ENCODE assay signal across 8 mouse cellular contexts in the genomic region with DNA sequence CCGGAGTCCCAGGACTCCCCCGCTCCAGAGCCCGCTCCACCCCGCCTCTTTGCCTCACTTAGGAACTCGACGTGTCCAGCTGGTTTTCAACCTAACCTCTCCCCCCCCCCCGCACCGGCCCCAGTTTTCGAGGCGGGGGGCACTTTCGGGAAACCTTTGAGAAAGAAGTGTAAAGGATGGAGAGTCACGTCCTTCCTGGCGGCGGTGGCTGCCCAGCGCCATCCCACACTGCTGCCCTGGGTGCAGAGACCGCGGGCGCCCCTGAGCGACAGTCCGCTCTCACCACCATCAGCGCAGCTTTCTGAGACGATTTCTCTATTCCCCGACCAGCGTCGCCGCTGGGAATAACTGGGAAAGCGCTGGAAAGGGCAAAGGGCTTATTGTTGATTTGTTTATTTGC. TPM values are rescaled to one million over a fixed set of nuclear protein-coding genes. Genes with fewer than 3 reads are reported as not detected.
DNase-seq lines count a peak whose midpoint lies in the region; ATAC-seq and TF ChIP-seq lines count a peak whose summit lies in the region.

No protein-coding gene starts in this region.

- peak overlapping the region; percentile 85 for H3K4me2 ChIP-seq in intestine, postnatal 0 days (replicated peaks; ENCODE audit: low read depth)
- peak overlapping the region; percentile 80 for H3K4me2 ChIP-seq in liver, postnatal 0 days (ENCODE audit: low read depth, low read length)

- TF ChIP-seq EP300 in liver, postnatal 0 days (IDR thresholded peaks at IDR 0.05; ENCODE audit: low read depth) = no peak

- ATAC-seq in intestine, postnatal 0 days = no peak
- 0 out of 2 replicates have a peak, but pooled peaks have one; percentile 24 for ATAC-seq in liver, postnatal 0 days

- H3K4me3 ChIP-seq in cerebellum, adult 2 months (replicated peaks; ENCODE audit: insufficient read depth, low read depth, low read length) = no peak overlapping the region
- peak overlapping the region; percentile 62 for H3K4me3 ChIP-seq in intestine, postnatal 0 days (ENCODE audit: low read depth, low read length)
- H3K4me3 ChIP-seq in liver, postnatal 0 days (ENCODE audit: low read depth, low read length) = peak overlapping the region; percentile 53

- intact Hi-C loops in gastrocnemius, postnatal 14 days (cut with DNase I; ENCODE audit: low total_unique reads) = loop anchor here (10.0 kb wide), 2 partner anchors 336 to 404 kb away; no protein-coding TSS in a partner anchor

- H3K27ac ChIP-seq in cerebellum, adult 2 months (ENCODE audit: insufficient read depth, low read length) = no peak overlapping the region
- peak overlapping the region; percentile 54 for H3K27ac ChIP-seq in intestine, postnatal 0 days (ENCODE audit: low read depth, low read length)
- H3K27ac ChIP-seq in liver, postnatal 0 days (ENCODE audit: low read depth) = no peak overlapping the region

- peaks cover 15% of the 10 kb centered on the region; the same call in 1 of the 2 replicates for H3K27me3 ChIP-seq in cerebellum, adult 2 months (ENCODE audit: control insufficient read depth, insufficient read depth, low read length)
- H3K27me3 ChIP-seq in intestine, postnatal 0 days (replicated peaks; ENCODE audit: control insufficient read depth, insufficient read depth, low read length) = peaks cover 59% of the 10 kb centered on the region
- peaks cover 67% of the 10 kb centered on the region for H3K27me3 ChIP-seq in liver, postnatal 0 days (ENCODE audit: insufficient read depth, low read length)

- H3K36me3 ChIP-seq in intestine, postnatal 0 days (ENCODE audit: control insufficient read depth, insufficient read depth) = no peaks in the 10 kb centered on the region
- no peaks in the 10 kb centered on the region for H3K36me3 ChIP-seq in liver, postnatal 0 days (replicated peaks; ENCODE audit: insufficient read depth, low read length)

- WGBS in cerebellum, adult 2 months = 1% methylated on average over 27 of the region's 27 CpGs
- WGBS in intestine, postnatal 0 days = under 1% methylated on average over 27 of the region's 27 CpGs
- under 1% methylated on average over 26 of the region's 27 CpGs for WGBS in liver, postnatal 0 days (ENCODE audit: insufficient replicate concordance)

- H3K9ac ChIP-seq in intestine, postnatal 0 days (ENCODE audit: low read depth, low read length) = peak overlapping the region; percentile 31
- H3K9ac ChIP-seq in liver, postnatal 0 days (replicated peaks) = no peak overlapping the region

- TF ChIP-seq POLR2A in cerebellum, adult 2 months (IDR thresholded peaks at IDR 0.05; ENCODE audit: borderline replicate concordance, insufficient read depth, low read length) = no peak

- TF ChIP-seq CTCF in cerebellum, adult 2 months (IDR thresholded peaks at IDR 0.05; ENCODE audit: borderline replicate concordance, insufficient read depth, low read depth, low read length) = no peak
- TF ChIP-seq CTCF in intestine, postnatal 0 days (IDR thresholded peaks at IDR 0.05; ENCODE audit: low read depth) = peak; percentile 67
- TF ChIP-seq CTCF in liver, postnatal 0 days (IDR thresholded peaks at IDR 0.05; ENCODE audit: low read depth) = peak; percentile 60

- 0 out of 2 replicates have a peak, but pooled peaks cover 4% of the 10 kb centered on the region for H3K4me1 ChIP-seq in cerebellum, adult 2 months (ENCODE audit: control insufficient read depth, insufficient read depth, low read length)
- H3K4me1 ChIP-seq in intestine, postnatal 0 days (replicated peaks; ENCODE audit: control insufficient read depth, insufficient read depth, low read length) = no peaks in the 10 kb centered on the region
- H3K4me1 ChIP-seq in liver, postnatal 0 days (ENCODE audit: insufficient read depth) = peaks cover 3% of the 10 kb centered on the region

- peak; percentile 40 for DNase-seq in cerebellum, postnatal 10 days
- DNase-seq in cerebellum, adult 2 months = no peak
- DNase-seq in gastrocnemius, postnatal 14 days = peak; percentile 66
- DNase-seq in liver, postnatal 0 days = peak; percentile 52
- peak; percentile 63 for DNase-seq in retina, embryonic 14.5 days (ENCODE audit: low spot score)
- no peak for DNase-seq in right cerebral cortex, postnatal 4 days
- DNase-seq in spleen, adult 18-20 months = no peak

- no peaks in the 10 kb centered on the region for H3K9me3 ChIP-seq in intestine, postnatal 0 days (ENCODE audit: control insufficient read depth)
- no peaks in the 10 kb centered on the region for H3K9me3 ChIP-seq in liver, postnatal 0 days (ENCODE audit: low read length)

RNA-seq across cellular contexts. Expression of a gene that starts 1.8 kb away (rescaled TPM):
- 4.9 and 5.1 TPM in 2 replicates for polyA plus RNA-seq in cerebellum, adult 2 months (2012; rRNA removed)
- 10 to 100 TPM; 12.1 to 17.5 TPM for total RNA-seq in gastrocnemius, postnatal 14 days (2021)
- 20.2 and 23.9 TPM in 2 replicates for polyA plus RNA-seq in intestine, postnatal 0 days (2015; fragmentation: Nextera tagmentation; extraction: Ambion mirVana)
- 1.5 and 1.6 TPM in 2 replicates for polyA plus RNA-seq in liver, postnatal 0 days (2015; fragmentation: Nextera tagmentation; extraction: Ambion mirVana)

RNA-seq across cellular contexts. Expression of a gene that starts 9.4 kb away (rescaled TPM):
- not detected in 2 replicates for polyA plus RNA-seq in cerebellum, adult 2 months (2012; rRNA removed)
- not detected for total RNA-seq in gastrocnemius, postnatal 14 days (2021)
- not detected in 2 replicates for polyA plus RNA-seq in intestine, postnatal 0 days (2015; fragmentation: Nextera tagmentation; extraction: Ambion mirVana)
- not detected in 2 replicates for polyA plus RNA-seq in liver, postnatal 0 days (2015; fragmentation: Nextera tagmentation; extraction: Ambion mirVana)

Comparison
In these comparisons a context has a peak if more than half of its experiments do, and no peak if none do; other contexts are left out.
1. DNase-seq: peak in cerebellum, postnatal 10 days (2 of 2), gastrocnemius, postnatal 14 days (single experiment), liver, postnatal 0 days (single experiment) and retina, embryonic 14.5 days (single experiment); none in cerebellum, adult 2 months (0 of 2), right cerebral cortex, postnatal 4 days (single experiment) and spleen, adult 18-20 months (0 of 2).